Comparison of ENCODE assay signal across 8 mouse cellular contexts in the genomic region with DNA sequence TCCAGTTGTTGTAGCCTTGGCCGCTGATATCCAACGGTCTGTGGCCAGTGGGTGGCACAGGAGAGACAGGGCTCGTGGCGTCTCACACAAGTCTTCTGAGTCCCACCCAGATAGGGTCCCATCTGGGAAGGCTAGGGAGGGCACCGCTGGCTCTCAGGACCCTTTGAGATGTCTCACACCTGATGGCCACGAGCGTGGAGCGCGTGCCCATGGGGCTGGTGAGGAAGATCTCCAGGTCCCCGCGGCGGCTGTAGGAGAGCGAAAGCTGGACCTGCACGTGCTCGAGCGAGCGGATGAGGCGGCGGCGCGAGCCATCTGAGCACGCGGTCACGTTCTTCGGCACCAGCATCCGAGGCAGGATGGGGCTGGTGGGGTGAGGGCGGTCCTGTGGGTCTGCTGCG. TPM values are rescaled to one million over a fixed set of nuclear protein-coding genes. Genes with fewer than 3 reads are reported as not detected.
DNase-seq lines count a peak whose midpoint lies in the region; ATAC-seq and TF ChIP-seq lines count a peak whose summit lies in the region.

No protein-coding gene starts in this region.

- H3K36me3 ChIP-seq in CH12.LX (replicated peaks in 1 of 2; ENCODE audit: control insufficient read depth in 1 of 2, insufficient read depth in 1 of 2, low read length in 1 of 2): peaks cover 13 to 17% of the 10 kb centered on the region in 2 experiments
- H3K36me3 ChIP-seq in embryonic facial prominence, embryonic 15.5 days: peaks cover 12% of the 10 kb centered on the region; the same call in 1 of the 2 replicates
- H3K36me3 ChIP-seq in lung, embryonic 15.5 days: 0 out of 2 replicates have a peak, but pooled peaks cover 6% of the 10 kb centered on the region
- H3K36me3 ChIP-seq in splenic B cell, adult 2 months (ENCODE audit: control insufficient read depth, insufficient read depth, low read length, poor library complexity, severe bottlenecking): no peaks in the 10 kb centered on the region

- H3K4me3 ChIP-seq in CH12.LX (replicated peaks in 1 of 3; ENCODE audit: low read depth in 2 of 3, low read length in 2 of 3, poor library complexity in 1 of 3): peak overlapping the region in 2 of 3 experiments; percentile 53 to 79
- H3K4me3 ChIP-seq in embryonic facial prominence, embryonic 15.5 days (replicated peaks): peak overlapping the region; percentile 62
- H3K4me3 ChIP-seq in lung, embryonic 15.5 days: peak overlapping the region; percentile 59

- H3K4me2 ChIP-seq in CH12.LX (ENCODE audit: insufficient read depth, low read depth, poor library complexity, severe bottlenecking): peak overlapping the region; percentile 53
- H3K4me2 ChIP-seq in embryonic facial prominence, embryonic 15.5 days (replicated peaks): peak overlapping the region; percentile 100
- H3K4me2 ChIP-seq in lung, embryonic 15.5 days: peak overlapping the region; percentile 98

- no peak for TF ChIP-seq CTCF in CH12.LX (conservative IDR thresholded peaks at IDR 0.05 in 1 of 2, IDR thresholded peaks at IDR 0.05 in 1 of 2; ENCODE audit: low read depth in 2 of 2, low read length in 2 of 2)

- H3K9me3 ChIP-seq in CH12.LX (replicated peaks; ENCODE audit: low read length): no peaks in the 10 kb centered on the region
- H3K9me3 ChIP-seq in embryonic facial prominence, embryonic 15.5 days (replicated peaks): no peaks in the 10 kb centered on the region
- H3K9me3 ChIP-seq in lung, embryonic 15.5 days: no peaks in the 10 kb centered on the region

- no peak for TF ChIP-seq POLR2A in CH12.LX (IDR thresholded peaks at IDR 0.05; ENCODE audit: low read depth, low read length)

- no peak for TF ChIP-seq RAD21 in CH12.LX (IDR thresholded peaks at IDR 0.05; ENCODE audit: low read depth, low read length)

- WGBS in embryonic facial prominence, embryonic 15.5 days: 3% methylated on average over 28 of the region's 28 CpGs
- 2% methylated on average over 28 of the region's 28 CpGs for WGBS in lung, embryonic 15.5 days

- peak; percentile 43 for DNase-seq in adrenal gland, postnatal 10 days
- DNase-seq in adrenal gland, adult 8-10 months: no peak
- no peak for DNase-seq in CH12.LX (ENCODE audit: extremely low read depth)
- peak; percentile 56 for DNase-seq in splenic B cell, adult 2 months (ENCODE audit: low read depth, low spot score)
- no peak for DNase-seq in urinary bladder, postnatal 36 days (ENCODE audit: low spot score in 2 of 2)

- ATAC-seq in embryonic facial prominence, embryonic 15.5 days (ENCODE audit: insufficient number of reproducible peaks, low FRiP score, low TSS enrichment, low read depth): no peak
- peak; percentile 20 for ATAC-seq in inflammation-experienced regulatory T-cells, adult 6 months
- peak; percentile 4; the same call in 1 of the 2 replicates for ATAC-seq in lung, embryonic 15.5 days (ENCODE audit: borderline replicate concordance, extremely low read depth, low FRiP score, low TSS enrichment)

- H3K9ac ChIP-seq in CH12.LX (ENCODE audit: insufficient read depth, low read depth): peak overlapping the region; percentile 8; the same call in 1 of the 2 replicates
- peak overlapping the region; percentile 37 for H3K9ac ChIP-seq in embryonic facial prominence, embryonic 15.5 days
- peak overlapping the region; percentile 58 for H3K9ac ChIP-seq in lung, embryonic 15.5 days

- dilution Hi-C loops in CH12.LX (cut with MboI; ENCODE audit: extremely low pct_ligation_motif_present, extremely low pct_unique_long_range_greater_than_20kb, low sequenced_read_pairs): no loop called here

- H3K79me2 ChIP-seq in CH12.LX (replicated peaks; ENCODE audit: control insufficient read depth, extremely low read depth, insufficient read depth, poor library complexity, severe bottlenecking): peaks cover 13% of the 10 kb centered on the region

- in situ Hi-C loops in CH12.LX (cut with MboI; ENCODE audit: low pct_ligation_motif_present, low pct_unique_long_range_greater_than_20kb, low sequenced_read_pairs): no loop called here

- TF ChIP-seq EP300 in CH12.LX (IDR thresholded peaks at IDR 0.05; ENCODE audit: low read length): no peak

- peak overlapping the region; percentile 0; the same call in 1 of the 2 replicates for H3K27ac ChIP-seq in CH12.LX (ENCODE audit: insufficient read depth, low read depth)
- no peak overlapping the region for H3K27ac ChIP-seq in embryonic facial prominence, embryonic 15.5 days (replicated peaks)
- H3K27ac ChIP-seq in lung, embryonic 15.5 days: no peak overlapping the region

- H3K27me3 ChIP-seq in CH12.LX (replicated peaks): peaks cover 28% of the 10 kb centered on the region
- H3K27me3 ChIP-seq in embryonic facial prominence, embryonic 15.5 days: no peaks in the 10 kb centered on the region
- H3K27me3 ChIP-seq in lung, embryonic 15.5 days: 0 out of 2 replicates have a peak, but pooled peaks cover under 1% of the 10 kb centered on the region
- H3K27me3 ChIP-seq in splenic B cell, adult 2 months (ENCODE audit: control insufficient read depth, insufficient read depth, low read length, poor library complexity, severe bottlenecking): no peaks in the 10 kb centered on the region

- peaks cover 33 to 34% of the 10 kb centered on the region in 2 experiments for H3K4me1 ChIP-seq in CH12.LX (ENCODE audit: control insufficient read depth in 1 of 2, insufficient read depth in 2 of 2)
- peaks cover 47% of the 10 kb centered on the region for H3K4me1 ChIP-seq in embryonic facial prominence, embryonic 15.5 days
- peaks cover 24% of the 10 kb centered on the region for H3K4me1 ChIP-seq in lung, embryonic 15.5 days

TF ChIP-seq in CH12.LX, 34 proteins besides CTCF, POLR2A, EP300 and RAD21:
- TF ChIP-seq KAT2A (IDR thresholded peaks at IDR 0.05; ENCODE audit: insufficient replicate concordance, low read length) (no peak), BHLHE40 (IDR thresholded peaks at IDR 0.05; ENCODE audit: low read depth, low read length) (peak; percentile 84), MYC (IDR thresholded peaks at IDR 0.05; ENCODE audit: low read depth, low read length) (peak; percentile 22; the same call in 1 of the 2 replicates), MEF2A (IDR thresholded peaks at IDR 0.05; ENCODE audit: borderline replicate concordance, low read depth, low read length) (no peak)

RNA-seq across cellular contexts. Expression of a gene that starts 2.5 kb away (rescaled TPM):
- total RNA-seq in adrenal gland, postnatal 10 days (2021): 10 to 100 TPM; 24.0 to 26.7 TPM
- 10 to 100 TPM; 34.7 to 40.0 (median 35.4) TPM for total RNA-seq in adrenal gland, adult 8-10 months (2022)
- 46.8 and 59.7 TPM in 2 replicates for total RNA-seq in CH12.LX (2012; rRNA removed)
- 35.6 and 37.5 TPM in 2 replicates for total RNA-seq in CH12.LX (2014; rRNA removed)
- 34.6 and 38.9 TPM in 2 replicates for polyA plus RNA-seq in CH12.LX (2012; ENCODE audit: insufficient read length, low read depth)
- 50.8 and 52.7 TPM in 2 replicates for polyA plus RNA-seq in embryonic facial prominence, embryonic 15.5 days (2015; fragmentation: Nextera tagmentation; extraction: Ambion mirVana)
- polyA plus RNA-seq in inflammation-experienced regulatory T-cells, adult 6 months (2017; shearing (Covaris generic)): 10 to 100 TPM; 38.1 to 52.1 (median 41.8) TPM
- polyA plus RNA-seq in lung, embryonic 15.5 days (2015; fragmentation: Nextera tagmentation; extraction: Ambion mirVana): 47.7 and 51.9 TPM in 2 replicates

RNA-seq across cellular contexts. Expression of a gene that starts 6.5 kb away (rescaled TPM):
- 1 to 10 TPM; 4.1 to 7.6 TPM for total RNA-seq in adrenal gland, postnatal 10 days (2021)
- 1 to 10 TPM; 3.5 to 8.2 (median 5.8) TPM for total RNA-seq in adrenal gland, adult 8-10 months (2022)
- total RNA-seq in CH12.LX (2012; rRNA removed) (1.1 and 1.3 TPM in 2 replicates), CH12.LX (2014; rRNA removed) (not detected in 2 replicates)
- 0.46 TPM in 1 of 2 replicates, not detected in the other for polyA plus RNA-seq in CH12.LX (2012; ENCODE audit: insufficient read length, low read depth)
- polyA plus RNA-seq in embryonic facial prominence, embryonic 15.5 days (2015; fragmentation: Nextera tagmentation; extraction: Ambion mirVana): 4.2 and 5.2 TPM in 2 replicates
- polyA plus RNA-seq in inflammation-experienced regulatory T-cells, adult 6 months (2017; shearing (Covaris generic)): 10 to 100 TPM in 1 of 3 experiments, 1 to 10 TPM in 2; 2.2 to 10.8 (median 9.5) TPM
- polyA plus RNA-seq in lung, embryonic 15.5 days (2015; fragmentation: Nextera tagmentation; extraction: Ambion mirVana): 3.4 and 4.0 TPM in 2 replicates

RNA-seq across cellular contexts. Expression of a gene that starts 6.9 kb away (rescaled TPM):
- 10 to 100 TPM; 38.4 to 61.8 TPM for total RNA-seq in adrenal gland, postnatal 10 days (2021)
- total RNA-seq in adrenal gland, adult 8-10 months (2022): 1 to 10 TPM; 5.1 to 6.6 (median 5.9) TPM
- total RNA-seq in CH12.LX (2012; rRNA removed) (1.7 and 5.0 TPM in 2 replicates), CH12.LX (2014; rRNA removed) (0.20 and 0.48 TPM in 2 replicates)
- polyA plus RNA-seq in CH12.LX (2012; ENCODE audit: insufficient read length, low read depth): 5.2 and 7.5 TPM in 2 replicates
- 10.7 and 13.7 TPM in 2 replicates for polyA plus RNA-seq in embryonic facial prominence, embryonic 15.5 days (2015; fragmentation: Nextera tagmentation; extraction: Ambion mirVana)
- polyA plus RNA-seq in inflammation-experienced regulatory T-cells, adult 6 months (2017; shearing (Covaris generic)): not detected
- polyA plus RNA-seq in lung, embryonic 15.5 days (2015; fragmentation: Nextera tagmentation; extraction: Ambion mirVana): 13.8 and 14.2 TPM in 2 replicates

RNA-seq across cellular contexts. Expression of a gene that starts 25.4 kb away (rescaled TPM):
- 10 to 100 TPM in 1 of 2 experiments, 1 to 10 TPM in 1; 7.6 to 18.7 TPM for total RNA-seq in adrenal gland, postnatal 10 days (2021)
- 10 to 100 TPM in 2 of 4 experiments, 1 to 10 TPM in 2; 9.2 to 11.1 (median 10.3) TPM for total RNA-seq in adrenal gland, adult 8-10 months (2022)
- total RNA-seq in CH12.LX (2012; rRNA removed): 0.38 and 0.55 TPM in 2 replicates
- 0.16 and 0.27 TPM in 2 replicates for total RNA-seq in CH12.LX (2014; rRNA removed)
- polyA plus RNA-seq in CH12.LX (2012; ENCODE audit: insufficient read length, low read depth): 0.07 and 0.16 TPM in 2 replicates
- 11.5 and 11.6 TPM in 2 replicates for polyA plus RNA-seq in embryonic facial prominence, embryonic 15.5 days (2015; fragmentation: Nextera tagmentation; extraction: Ambion mirVana)
- not detected for polyA plus RNA-seq in inflammation-experienced regulatory T-cells, adult 6 months (2017; shearing (Covaris generic))
- 2.5 and 3.4 TPM in 2 replicates for polyA plus RNA-seq in lung, embryonic 15.5 days (2015; fragmentation: Nextera tagmentation; extraction: Ambion mirVana)

RNA-seq across cellular contexts. Expression of a gene that starts 27.0 kb away (rescaled TPM):
- 1 to 10 TPM; 2.7 to 5.6 TPM for total RNA-seq in adrenal gland, postnatal 10 days (2021)
- total RNA-seq in adrenal gland, adult 8-10 months (2022): 1 to 10 TPM; 1.5 to 6.8 (median 4.3) TPM
- 0.13 TPM in 2 replicates for total RNA-seq in CH12.LX (2012; rRNA removed)
- not detected in 2 replicates for total RNA-seq in CH12.LX (2014; rRNA removed)
- polyA plus RNA-seq in CH12.LX (2012; ENCODE audit: insufficient read length, low read depth): 0.04 and 0.07 TPM in 2 replicates
- 3.4 and 5.4 TPM in 2 replicates for polyA plus RNA-seq in embryonic facial prominence, embryonic 15.5 days (2015; fragmentation: Nextera tagmentation; extraction: Ambion mirVana)
- polyA plus RNA-seq in inflammation-experienced regulatory T-cells, adult 6 months (2017; shearing (Covaris generic)): under 1 TPM; 0.04 to 0.35 (median 0.05) TPM
- polyA plus RNA-seq in lung, embryonic 15.5 days (2015; fragmentation: Nextera tagmentation; extraction: Ambion mirVana): 0.59 and 1.3 TPM in 2 replicates

Comparison
In these comparisons a context has a peak if more than half of its experiments do, and no peak if none do; other contexts are left out.
1. DNase-seq: peak in adrenal gland, postnatal 10 days (single experiment) and splenic B cell, adult 2 months (single experiment); none in adrenal gland, adult 8-10 months (single experiment), CH12.LX (single experiment) and urinary bladder, postnatal 36 days (0 of 2).
2. H3K9ac ChIP-seq: peak in every context shown above with its lines; median percentile 58 in lung, embryonic 15.5 days; 37 in embryonic facial prominence, embryonic 15.5 days; 8 in CH12.LX.
3. Peak in every context shown above with its lines, with median percentiles within 50 percentile points of each other: H3K4me2 ChIP-seq and H3K4me3 ChIP-seq.